Mouse (Mus musculus) lung, adult 2 months (tissue): ENCODE measurements around the gene Zfp513. TPM values are rescaled to one million over a fixed set of nuclear protein-coding genes. Genes with fewer than 3 reads are reported as not detected.

Experiments used
- DNase-seq: peaks from one replicate; pipeline ENCODE4 v3.0.0; 2022
- H3K4me1 ChIP-seq: fragments of 200-500 bp; 2 replicates; pipeline ENCODE4 v1.6.1; 2011; ENCODE audit warnings: low read length; ENCODE audit not compliant: control insufficient read depth, insufficient read depth
- H3K4me3 ChIP-seq: fragments of 200-500 bp; replicated peaks from 2 replicates; pipeline ENCODE3; 2011; ENCODE audit warnings: low read depth, mild to moderate bottlenecking, control low read depth, low read length; ENCODE audit errors: extremely low read depth
- CTCF ChIP-seq: fragments of 200-500 bp; IDR thresholded peaks from 2 replicates; pipeline ENCODE4 v1.5.1; 2011; ENCODE audit warnings: mild to moderate bottlenecking, low read length, control low read depth; ENCODE audit not compliant: insufficient read depth
- POLR2A ChIP-seq: fragments of 200-500 bp; IDR thresholded peaks from 2 replicates; pipeline ENCODE4 v1.6.1; 2011; ENCODE audit warnings: low read depth, mild to moderate bottlenecking, control low read depth, low read length, borderline replicate concordance; ENCODE audit errors: extremely low read depth
- WGBS: fragments of 180-500 bp; shearing (Covaris S2); methylation state at CpG from one replicate; pipeline ENCODE4 v1.1.7; 2018; 5-methylcytosine and 5-hydroxymethylcytosine counted together
- polyA plus RNA-seq: library from polyadenylated mRNA; depleted of rRNA; stranded (reverse); fragments of >200 nt; gene quantifications from 2 replicates; pipeline ENCODE4 v1.2.3, GENCODE M21; 2012; rRNA removed

The Zfp513 gene
- 45.2 and 52.4 TPM in 2 replicates for polyA plus RNA-seq

DNA sequence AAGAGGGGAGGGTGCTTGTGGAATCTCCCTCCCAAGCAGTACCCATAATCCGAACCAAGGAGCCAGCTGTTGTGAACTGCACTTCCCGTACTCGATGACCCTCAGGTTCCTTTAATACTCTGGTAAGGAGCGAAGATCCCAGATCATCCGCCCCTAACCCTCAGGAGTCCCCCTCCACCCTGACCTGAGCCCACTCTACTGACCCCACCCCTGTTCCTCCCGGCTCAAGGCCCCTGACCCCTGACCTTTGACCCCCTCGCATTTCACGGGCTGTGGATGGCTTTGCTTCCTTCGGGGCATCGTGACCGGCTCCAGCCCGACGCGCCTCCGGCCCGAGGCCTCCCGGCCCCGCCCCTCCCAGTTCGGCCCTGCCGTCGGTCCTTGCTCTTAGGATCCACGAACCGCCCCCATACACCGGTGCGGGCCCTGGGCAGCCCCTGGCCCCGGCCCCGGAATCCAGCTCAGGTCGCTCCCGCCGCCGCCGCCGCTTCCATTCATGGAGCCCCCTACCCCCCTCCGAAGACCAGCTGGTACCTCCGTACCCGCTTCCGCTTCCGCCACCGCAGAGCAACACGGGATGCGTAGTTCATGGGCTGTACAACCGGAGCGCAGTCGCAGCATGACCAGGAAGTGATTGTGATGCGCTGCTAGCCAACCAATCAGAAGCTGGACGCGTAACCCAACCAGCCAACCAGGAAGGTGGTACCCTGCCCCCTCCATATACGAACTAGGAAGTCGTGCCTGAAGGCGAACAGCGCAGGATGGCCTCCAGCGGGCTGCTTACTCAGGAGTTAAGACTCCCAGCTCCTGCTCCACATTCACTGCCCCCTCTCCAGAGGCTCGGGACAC is at the start of gene Zfp513:
Gene Zfp513, minus strand, starts transcription at position 562 of the 849 bp plus-strand sequence.
- TF ChIP-seq CTCF (no peak), POLR2A (peak; percentile 93)
- H3K4me1 ChIP-seq = no peaks in the 10 kb centered on the region; the same call in 1 of the 2 replicates
- whole genome bisulfite sequencing = under 1% methylated on average over 53 of the region's 53 CpGs

DNA sequence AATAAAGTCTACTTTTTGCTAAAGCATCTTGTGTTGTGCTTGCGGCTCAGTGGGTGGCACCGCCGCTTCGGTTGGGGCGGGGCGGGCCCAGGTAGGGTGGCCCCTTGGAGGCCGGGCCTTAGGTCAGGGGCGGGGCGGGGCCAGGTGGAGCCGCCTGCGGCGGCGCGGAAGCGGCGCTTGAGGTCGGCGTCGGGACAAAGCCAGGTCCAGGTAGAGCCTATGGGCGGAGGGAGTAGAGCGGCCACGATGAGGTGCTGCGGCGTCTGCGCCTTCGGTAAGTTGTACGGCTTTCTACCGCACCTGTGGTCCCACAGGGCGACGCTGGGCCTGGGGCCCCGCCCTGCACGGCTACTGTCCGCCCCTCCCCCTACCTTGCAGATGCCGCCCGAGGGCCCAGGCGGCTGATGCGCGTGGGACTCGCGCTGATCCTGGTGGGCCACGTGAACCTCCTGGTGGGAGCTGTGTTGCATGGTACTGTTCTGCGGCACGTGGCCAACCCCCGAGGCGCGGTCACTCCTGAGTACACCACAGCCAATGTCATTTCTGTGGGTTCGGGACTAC is 49.5 kb upstream of the Zfp513 start, which contains the start of gene Krtcap3:
Gene Krtcap3, plus strand, starts transcription at position 151 of the 561 bp plus-strand sequence.
- peak; percentile 68 for DNase-seq
- WGBS = 53% methylated on average over 47 of the region's 47 CpGs
- Histone ChIP-seq H3K4me1 (peaks cover 8% of the 10 kb centered on the region), H3K4me3 (peak within 1 kb of the TSS; percentile 45)
- TF ChIP-seq POLR2A = peak; percentile 45; the same call in 1 of the 2 replicates
- no peak for TF ChIP-seq CTCF

More for the DNA sequence above, at the start of gene Zfp513:
- DNase-seq = peak; percentile 92
- peak within 1 kb of the TSS; percentile 83 for H3K4me3 ChIP-seq

DNA sequence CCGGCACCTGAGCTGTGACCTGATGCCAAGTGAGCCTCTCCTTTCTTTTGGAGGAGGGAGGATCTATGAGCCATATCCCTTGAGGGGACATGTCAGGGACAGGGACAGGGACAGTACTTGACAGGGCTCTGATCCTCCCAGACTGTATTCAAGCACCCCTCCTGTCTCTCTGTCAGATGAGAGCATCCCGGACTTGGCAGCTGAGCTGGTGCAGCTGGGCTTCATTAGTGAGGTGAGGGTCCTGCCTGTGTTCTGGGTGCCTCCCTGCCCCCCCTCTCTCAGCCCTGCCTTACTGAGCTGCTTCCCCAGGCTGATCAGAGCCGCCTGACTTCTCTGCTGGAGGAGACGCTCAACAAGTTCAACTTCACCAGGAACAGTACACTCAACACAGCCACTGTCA is 48.6 kb upstream of the Zfp513 start:
- 56% methylated on average over 4 of the region's 4 CpGs for WGBS

DNA sequence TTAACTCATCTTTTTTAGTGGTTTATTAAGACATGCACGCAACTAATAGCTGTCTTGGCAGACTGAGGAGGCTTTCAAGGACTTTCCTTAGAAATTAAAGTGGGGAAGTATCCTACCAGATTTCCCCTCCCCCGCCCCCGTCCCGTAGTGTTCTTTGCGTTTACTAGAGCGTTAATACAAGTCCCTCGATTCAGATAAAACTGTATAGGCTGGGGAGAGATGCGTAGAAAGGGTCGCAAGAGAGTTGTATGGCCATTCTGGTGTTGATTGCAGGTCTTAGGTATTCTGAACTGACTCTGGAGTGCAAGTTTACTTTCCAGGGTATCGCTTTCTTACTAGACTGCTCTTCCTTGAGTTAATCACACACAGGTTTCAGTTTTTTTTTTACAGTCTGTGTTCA is 40.1 kb upstream of the Zfp513 start:
- TF ChIP-seq POLR2A (no peak), CTCF (no peak)
- WGBS = 15% methylated on average over 10 of the region's 10 CpGs
- Histone ChIP-seq H3K4me1 (peaks cover 4% of the 10 kb centered on the region), H3K4me3 (peak overlapping the region; percentile 15)
- DNase-seq = no peak

More for the DNA sequence above, 48.6 kb upstream of the Zfp513 start:
- Histone ChIP-seq H3K4me3 (no peak overlapping the region), H3K4me1 (peaks cover 8% of the 10 kb centered on the region)
- TF ChIP-seq POLR2A = no peak
- no peak for TF ChIP-seq CTCF
- DNase-seq = no peak

DNA sequence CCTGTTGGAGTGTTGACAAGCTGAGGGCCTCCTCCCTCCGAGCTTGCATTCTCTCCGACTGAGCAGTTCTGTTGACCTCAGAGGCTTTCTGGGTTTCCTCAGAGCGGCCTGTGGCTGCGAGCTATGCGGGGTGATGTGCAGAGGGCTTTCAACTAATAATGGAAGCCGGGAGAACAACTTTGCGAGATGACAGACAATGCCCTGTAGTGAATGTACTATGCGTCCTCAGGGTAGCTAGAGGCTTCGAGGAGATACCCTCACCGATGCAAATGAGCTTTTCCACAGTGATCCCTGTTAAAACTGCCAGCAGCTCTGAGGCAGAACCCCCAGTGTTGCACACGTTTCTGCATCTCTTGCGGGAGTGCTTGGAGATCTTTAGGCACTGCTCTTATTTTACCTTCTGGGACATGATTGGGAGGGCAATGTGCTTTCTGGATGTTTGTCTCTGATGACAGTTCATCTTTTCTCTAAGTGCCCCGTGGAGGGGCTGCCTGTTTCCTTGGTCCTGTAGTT is 39.5 kb upstream of the Zfp513 start:
- 1% methylated on average over 13 of the region's 13 CpGs for WGBS
- H3K4me1 ChIP-seq = peaks cover 4% of the 10 kb centered on the region
- TF ChIP-seq CTCF = no peak
- H3K4me3 ChIP-seq = peak overlapping the region; percentile 89
- no peak for DNase-seq

DNA sequence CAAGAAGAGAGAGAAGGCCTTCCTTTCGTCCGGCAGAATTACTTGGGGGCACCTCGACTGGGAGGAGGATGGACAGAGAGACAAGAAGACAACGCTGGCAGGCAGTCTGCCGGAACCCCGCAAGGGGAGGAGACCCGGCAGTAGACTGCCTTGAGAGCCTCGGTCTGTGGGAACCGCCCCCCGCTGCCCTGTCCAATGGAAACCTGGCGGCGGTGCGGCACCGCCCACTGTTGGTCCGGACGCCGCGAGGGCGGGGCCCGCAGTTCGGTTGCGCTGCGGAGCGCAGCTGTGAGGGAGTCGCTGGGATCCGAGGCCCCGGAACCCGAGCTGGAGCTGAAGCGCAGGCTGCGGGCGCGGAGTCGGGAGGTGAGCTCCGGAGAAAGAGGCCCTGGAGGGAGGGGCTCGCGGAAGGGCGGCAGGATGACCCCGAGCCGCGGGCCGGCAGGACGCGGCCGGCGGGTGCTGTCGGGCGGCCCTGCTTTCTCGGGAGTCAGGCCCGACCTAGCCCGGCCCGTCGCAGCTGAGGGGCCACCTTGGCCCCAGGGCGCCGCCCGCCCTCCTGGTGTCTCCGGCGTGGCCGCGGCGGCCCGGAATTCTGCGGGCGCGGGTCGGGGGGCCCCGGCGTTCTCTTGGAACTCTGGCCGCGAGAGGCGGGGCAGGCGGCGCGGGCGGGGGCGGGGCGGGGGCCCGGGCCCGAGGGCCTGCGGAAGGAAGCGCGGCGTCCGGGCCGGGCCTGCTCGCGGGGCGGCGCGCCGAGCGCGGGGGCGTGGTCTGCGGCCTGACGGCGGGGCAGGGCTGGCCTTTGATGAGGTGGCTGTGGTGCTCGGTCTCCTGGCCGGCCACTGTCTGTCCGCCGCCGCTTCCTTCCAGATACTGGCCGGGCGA is 38.8 kb upstream of the Zfp513 start, which contains the start of the genes Nrbp1 and Gm9970:
Gene Nrbp1, plus strand, starts transcription at position 228 of the 885 bp plus-strand sequence.
Gene Gm9970, minus strand, starts transcription at position 596 of the 885 bp plus-strand sequence.
- TF ChIP-seq CTCF (no peak), POLR2A (peak; percentile 90)
- WGBS = under 1% methylated on average over 89 of the region's 103 CpGs
- Histone ChIP-seq H3K4me1 (peaks cover 4% of the 10 kb centered on the region), H3K4me3 (peak within 1 kb of the TSS; percentile 89)
- peak; percentile 92 for DNase-seq

DNA sequence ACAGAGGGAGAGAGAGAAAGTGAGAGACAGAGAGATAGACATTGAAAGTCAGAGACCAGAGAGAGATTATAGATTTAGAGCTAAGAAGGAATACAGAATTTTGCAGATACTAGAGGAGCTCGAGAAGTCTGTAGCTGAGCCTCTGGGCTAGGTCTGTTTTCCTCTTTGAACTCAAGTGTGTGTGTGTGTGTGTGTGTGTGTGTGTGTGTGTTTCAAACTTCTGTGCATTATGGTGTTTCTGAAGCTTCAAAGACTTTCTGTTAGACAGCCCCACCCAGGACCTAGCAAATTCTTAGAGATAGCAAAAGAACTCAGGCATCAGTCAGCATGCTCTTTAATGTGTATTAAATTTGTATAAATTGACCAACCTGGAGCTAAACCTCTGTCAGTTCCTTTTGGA is 24.5 kb upstream of the Zfp513 start:
- Histone ChIP-seq H3K4me1 (no peaks in the 10 kb centered on the region), H3K4me3 (no peak overlapping the region)
- WGBS = 70% methylated on average over 1 of the region's 1 CpGs
- TF ChIP-seq CTCF (no peak), POLR2A (no peak)
- DNase-seq = no peak

DNA sequence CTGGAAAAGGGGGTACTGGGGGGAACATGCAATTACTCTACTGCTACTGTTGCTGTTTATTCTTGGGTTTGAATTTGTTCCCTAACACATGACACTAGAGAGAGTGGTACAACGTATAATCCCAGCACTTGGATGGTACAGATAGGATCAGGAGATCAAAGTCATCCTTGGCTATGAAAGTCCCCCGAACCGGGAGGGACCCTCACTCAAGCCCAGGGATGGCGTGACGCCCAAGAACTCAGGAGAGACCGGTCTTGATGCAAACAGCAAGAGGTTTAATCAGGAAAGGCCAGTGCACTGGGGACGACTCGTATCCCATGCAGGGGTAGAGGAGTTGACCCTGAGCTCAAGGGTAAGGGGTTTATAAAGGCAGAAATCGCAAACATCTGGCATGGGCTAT is 20.6 kb upstream of the Zfp513 start:
- no peak for DNase-seq
- 95% methylated on average over 9 of the region's 9 CpGs for WGBS
- TF ChIP-seq POLR2A = no peak
- no peak for TF ChIP-seq CTCF

DNA sequence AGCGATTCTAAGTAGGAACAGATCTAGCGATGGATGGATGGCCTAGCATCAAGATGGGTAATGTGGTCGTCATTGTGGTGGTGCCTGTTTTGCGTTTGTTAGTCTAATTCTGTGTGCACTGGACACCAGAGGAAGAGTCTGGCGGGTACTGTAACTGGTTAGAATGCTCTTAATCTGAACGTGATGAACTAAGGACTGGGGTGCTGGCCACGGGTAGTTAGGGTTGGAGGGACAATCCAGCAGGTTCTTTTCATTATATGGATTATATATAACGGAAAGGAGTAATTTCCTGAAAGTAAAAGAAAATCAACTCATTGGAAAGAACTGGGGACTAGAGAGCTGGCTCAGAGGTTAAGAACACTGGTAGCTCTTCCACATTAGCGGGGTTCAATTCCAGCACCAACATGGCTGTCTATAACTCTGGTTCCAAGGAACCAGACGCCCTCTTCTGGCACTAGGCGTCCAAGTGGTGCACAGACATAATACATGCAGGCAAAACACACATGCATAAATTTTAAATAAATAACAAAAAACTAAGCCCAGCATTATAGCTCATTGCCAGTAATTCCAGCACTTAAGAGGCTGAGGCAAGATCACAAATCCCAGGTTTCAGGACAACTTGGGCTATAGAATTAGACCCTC is 19.3 kb upstream of the Zfp513 start:
- Histone ChIP-seq H3K4me3 (peak overlapping the region; percentile 90), H3K4me1 (peaks cover 6% of the 10 kb centered on the region; the same call in 1 of the 2 replicates)
- no peak for TF ChIP-seq POLR2A
- TF ChIP-seq CTCF = 0 out of 2 replicates have a peak, but pooled peaks have one; percentile 4
- WGBS = 16% methylated on average over 11 of the region's 11 CpGs
- DNase-seq = no peak

More for the DNA sequence above, 20.6 kb upstream of the Zfp513 start:
- Histone ChIP-seq H3K4me1 (0 out of 2 replicates have a peak, but pooled peaks cover 4% of the 10 kb centered on the region), H3K4me3 (no peak overlapping the region)
